Mouse (Mus musculus) brain, embryonic 14.5 days (tissue): ENCODE measurements at regions not wholly inside any gene's neighbourhood (a gene's known extent, or its start where the extent isn't known, plus 50 kb on each side); places are given as distances from the start of the nearest gene placed in this dataset.

ENCODE experiments used
- CTCF ChIP-seq: fragments of 200-500 bp; IDR thresholded peaks from 2 replicates; pipeline ENCODE4 v1.5.1; 2012; ENCODE audit warnings: inconsistent platforms, mild to moderate bottlenecking, moderate library complexity, borderline replicate concordance; ENCODE audit not compliant: insufficient read depth, insufficient read length; ENCODE audit errors: extremely low read depth
- POLR2A ChIP-seq: fragments of 200-500 bp; IDR thresholded peaks from 2 replicates; pipeline ENCODE4 v1.6.1; 2012; ENCODE audit warnings: mild to moderate bottlenecking, inconsistent platforms, borderline replicate concordance; ENCODE audit not compliant: poor library complexity, insufficient read depth, insufficient read length, severe bottlenecking; ENCODE audit errors: extremely low read depth

- TF ChIP-seq CTCF (no peak), POLR2A (no peak)
These were observed 316.0 kb downstream of the Plk2 start for GRCm38 (mm10) chr13:110710847-110711246.
